Mouse (Mus musculus): ENCODE measurements around the gene Tlk1.

- TF ChIP-seq PAX5 (IDR thresholded peaks at IDR 0.05; ENCODE audit: low read length) (no peak), POLR2A (IDR thresholded peaks at IDR 0.05; ENCODE audit: low read depth, low read length) (no peak), JUND (conservative IDR thresholded peaks at IDR 0.05; ENCODE audit: low read depth, low read length) (peak; percentile 26; the same call in 1 of the 2 replicates), CTCF (conservative IDR thresholded peaks at IDR 0.05 in 1 of 2, IDR thresholded peaks at IDR 0.05 in 1 of 2; ENCODE audit: low read depth in 2 of 2, low read length in 2 of 2) (no peak)
Measured at GRCm38 (mm10) chr2:70875129-70875528, 49.6 kb upstream of the Tlk1 start.

Data from CH12.LX (cell line).